Mouse (Mus musculus): ENCODE measurements around the gene Trat1.

The Trat1 gene

DNA sequence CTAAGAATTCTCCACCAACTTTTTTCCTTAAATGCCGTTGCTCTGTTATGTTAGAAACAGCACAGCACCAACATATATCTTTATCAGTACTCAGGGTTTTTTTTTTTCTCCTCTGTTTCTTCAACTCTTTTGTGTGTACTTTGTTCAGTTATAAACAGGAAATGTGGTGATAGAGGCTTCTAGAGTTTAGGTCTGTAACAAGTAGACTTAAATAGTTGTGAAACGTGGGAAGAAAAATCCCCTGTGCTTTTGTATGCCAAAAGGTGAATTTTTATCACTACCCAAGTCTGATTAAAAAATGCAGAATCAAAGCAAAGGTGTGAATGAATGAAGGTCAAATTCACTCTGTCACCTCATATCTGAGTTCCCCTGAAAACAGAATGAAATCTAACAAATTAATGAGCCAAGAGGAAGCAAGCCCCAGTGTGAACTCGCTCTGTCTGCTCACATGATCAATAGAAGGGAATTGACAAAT, at the start of gene Trat1:
Trat1 (minus strand) TSS at position 51 of the 475 bp plus-strand sequence.
- in situ Hi-C loops (cut with MboI, MseI) = loop anchor here in 1 of 2 experiments (25.0 kb wide), 1 partner anchor 1965 kb away; no protein-coding TSS in a partner anchor

DNA sequence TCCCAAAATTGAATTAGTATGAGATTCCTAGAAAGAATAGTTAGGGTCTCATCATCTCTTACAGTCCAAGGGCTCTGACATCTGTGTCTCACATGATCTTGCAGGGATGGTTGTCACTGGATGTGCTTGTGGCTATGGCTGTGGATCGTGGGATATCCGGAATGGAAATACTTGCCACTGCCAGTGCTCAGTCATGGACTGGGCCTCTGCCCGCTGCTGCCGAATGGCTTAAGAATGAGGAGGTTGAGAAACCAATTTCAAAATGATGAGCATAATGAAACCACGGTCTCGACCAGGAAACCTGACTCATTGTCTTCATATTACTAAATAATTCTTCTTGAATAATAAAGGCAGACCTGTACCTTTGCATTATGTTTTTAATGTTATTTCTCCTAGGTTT, 46.7 kb upstream of the Trat1 start:
- in situ Hi-C loops (cut with MboI, MseI) = loop anchor here in 1 of 2 experiments (5.0 to 10.0 kb wide), 2 partner anchors 76 to 1714 kb away; no protein-coding TSS in a partner anchor

DNA sequence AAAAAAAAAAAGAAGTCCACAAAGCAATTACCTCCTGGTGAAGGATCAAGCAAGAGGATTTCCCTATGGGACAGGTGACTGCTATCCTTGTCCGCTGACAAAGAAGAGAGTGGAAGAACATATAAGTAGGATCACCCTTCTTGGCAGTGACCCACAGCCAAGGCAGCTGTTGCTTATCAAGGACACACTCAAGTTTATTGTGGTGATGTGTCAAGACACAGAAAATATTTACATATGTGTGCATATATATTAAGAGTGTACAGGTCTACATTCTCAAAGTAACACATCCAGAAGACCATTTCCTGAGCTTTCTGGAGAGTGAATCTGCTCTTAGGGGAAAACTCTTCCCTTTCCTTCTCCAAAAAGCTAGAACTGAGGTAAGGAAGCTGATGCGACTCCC, 44.9 kb upstream of the Trat1 start, which contains the start of gene Retnlb:
Retnlb (plus strand) TSS at position 162 of the 400 bp plus-strand sequence.
- in situ Hi-C loops (cut with MboI, MseI) = loop anchor here in 1 of 2 experiments (5.0 to 10.0 kb wide), 2 partner anchors 74 to 1712 kb away; no protein-coding TSS in a partner anchor

DNA sequence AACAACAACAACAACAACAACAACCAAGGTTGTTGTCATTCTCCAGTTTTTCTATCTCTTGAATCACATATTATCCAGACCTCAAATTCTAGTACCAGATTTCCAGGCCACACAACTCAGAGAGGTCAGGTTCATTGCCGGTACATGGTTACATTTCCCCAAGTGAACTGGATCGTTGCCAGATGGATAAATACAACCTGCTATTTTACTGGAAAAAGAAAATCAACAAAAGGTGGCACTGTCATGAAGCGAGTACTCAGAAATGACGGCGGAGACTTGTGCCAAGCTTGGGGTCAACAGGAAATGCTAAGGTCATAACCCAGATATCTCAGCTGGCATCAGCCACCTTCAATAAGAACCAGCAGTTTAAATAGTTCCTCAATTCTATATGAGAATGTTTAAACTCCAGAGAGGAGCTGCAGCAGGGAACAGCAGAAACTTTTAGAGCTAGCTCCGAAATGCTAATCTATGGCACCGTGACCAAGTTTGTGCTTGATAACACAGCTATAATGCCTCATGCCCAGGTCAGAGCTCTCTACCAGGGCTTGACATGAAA, 40.1 kb upstream of the Trat1 start:
- in situ Hi-C loops (cut with MboI, MseI) = loop anchor here in 1 of 2 experiments (10.0 kb wide), 1 partner anchor 1707 kb away; no protein-coding TSS in a partner anchor

DNA sequence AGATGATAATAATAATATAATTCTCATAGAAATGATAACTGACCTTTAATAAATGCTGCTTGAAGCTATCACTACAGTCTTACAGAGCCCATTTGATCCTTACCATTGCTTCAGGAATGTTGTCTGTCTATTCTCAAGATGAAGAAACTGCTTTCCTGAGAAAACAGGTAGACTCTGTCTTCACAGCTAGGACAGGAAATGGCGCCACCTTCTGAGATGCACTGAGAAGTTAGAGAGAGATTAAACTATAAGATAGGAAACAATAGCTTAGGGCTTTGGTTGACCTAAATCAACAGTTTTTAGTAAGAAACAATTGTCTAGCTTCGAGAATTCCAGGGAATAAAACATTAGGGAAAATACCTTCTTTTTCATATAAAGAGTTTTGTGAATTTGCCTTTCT, 37.6 kb upstream of the Trat1 start:
- in situ Hi-C loops (cut with MboI, MseI) = loop anchor here in 1 of 2 experiments (5.0 kb wide), 1 partner anchor 42 kb away; no protein-coding TSS in a partner anchor

DNA sequence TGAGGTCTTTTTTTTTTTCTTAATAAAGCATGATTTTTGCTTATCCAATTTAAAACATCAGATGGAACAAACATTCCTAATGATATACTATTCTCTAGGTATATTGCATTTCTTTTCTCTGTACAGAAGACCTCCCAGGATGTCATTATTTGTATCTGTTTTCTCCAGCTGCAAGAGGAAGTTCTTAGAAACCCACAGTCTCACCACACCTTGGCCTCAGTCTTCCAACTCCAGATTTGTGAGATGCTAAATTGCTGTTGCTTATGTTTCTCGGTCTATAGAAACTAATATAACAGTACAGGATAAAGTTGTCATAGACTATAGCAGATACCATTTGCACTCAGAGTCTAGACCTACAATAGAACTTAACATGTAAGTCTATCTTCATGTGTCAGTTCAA, 34.7 kb upstream of the Trat1 start:
- in situ Hi-C loops (cut with MboI, MseI) = loop anchor here in 1 of 2 experiments (5.0 kb wide), 1 partner anchor 39 kb away; no protein-coding TSS in a partner anchor

DNA sequence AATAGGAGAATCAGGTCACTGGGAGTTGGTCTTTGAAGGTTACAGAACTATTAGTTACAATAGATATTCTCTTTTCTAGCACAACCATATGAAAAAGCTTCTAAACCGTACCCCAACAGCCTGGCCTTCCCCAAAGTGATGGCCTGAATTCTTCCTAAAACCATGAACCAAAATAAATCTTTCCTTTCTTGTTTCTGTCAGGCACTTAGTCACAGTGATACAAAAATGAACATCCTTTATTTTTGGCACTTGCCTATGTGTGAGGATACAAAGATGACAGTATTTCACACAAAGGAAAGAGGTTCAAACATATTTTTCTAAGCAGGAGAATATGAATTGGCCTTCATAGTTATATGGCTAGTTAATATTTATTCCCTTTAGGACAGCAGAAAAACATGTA, 33.6 kb upstream of the Trat1 start:
- in situ Hi-C loops (cut with MboI, MseI) = loop anchor here in 1 of 2 experiments (5.0 kb wide), 1 partner anchor 38 kb away; no protein-coding TSS in a partner anchor

DNA sequence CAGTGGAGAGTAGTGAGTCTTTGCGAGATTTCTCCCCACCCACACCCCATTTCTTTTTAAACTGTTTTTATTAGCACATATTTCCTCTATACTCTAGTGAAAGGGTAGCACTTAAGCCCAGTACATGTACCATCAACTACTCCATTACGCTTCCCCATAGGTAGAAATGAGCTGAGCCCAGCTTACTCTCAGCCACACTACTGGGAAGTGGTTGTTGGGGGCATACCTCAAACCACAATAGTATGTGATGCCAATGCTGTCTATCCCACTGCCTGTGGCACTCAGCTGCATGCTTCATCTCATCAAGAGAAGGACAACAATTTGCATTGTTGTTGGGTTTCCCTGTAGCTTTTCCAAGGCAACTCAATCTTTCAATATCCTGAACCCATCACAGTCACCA, 29.1 kb upstream of the Trat1 start:
- in situ Hi-C loops (cut with MboI, MseI) = no loop called here

DNA sequence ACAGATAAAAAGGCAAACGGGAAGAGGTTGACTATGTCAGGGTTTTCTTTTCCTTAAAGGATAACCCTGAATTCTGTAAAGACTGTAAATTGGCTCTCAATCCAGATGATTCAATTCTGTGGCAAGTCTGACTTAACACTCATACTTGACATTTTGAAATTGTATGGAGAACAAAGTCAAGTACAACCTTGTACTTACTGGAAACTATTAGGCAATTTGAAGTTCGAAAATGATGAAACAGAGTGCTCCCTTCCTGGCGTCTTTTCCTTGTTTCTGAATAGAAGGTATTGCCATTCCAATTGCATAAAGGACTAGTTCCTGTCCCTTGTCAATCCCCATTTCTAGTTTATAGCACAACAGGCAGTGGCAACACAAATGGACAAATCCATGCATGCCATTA, 27.6 kb upstream of the Trat1 start:
- in situ Hi-C loops (cut with MboI, MseI) = loop anchor here in 1 of 2 experiments (25.0 kb wide), 1 partner anchor 988 kb away; no protein-coding TSS in a partner anchor

DNA sequence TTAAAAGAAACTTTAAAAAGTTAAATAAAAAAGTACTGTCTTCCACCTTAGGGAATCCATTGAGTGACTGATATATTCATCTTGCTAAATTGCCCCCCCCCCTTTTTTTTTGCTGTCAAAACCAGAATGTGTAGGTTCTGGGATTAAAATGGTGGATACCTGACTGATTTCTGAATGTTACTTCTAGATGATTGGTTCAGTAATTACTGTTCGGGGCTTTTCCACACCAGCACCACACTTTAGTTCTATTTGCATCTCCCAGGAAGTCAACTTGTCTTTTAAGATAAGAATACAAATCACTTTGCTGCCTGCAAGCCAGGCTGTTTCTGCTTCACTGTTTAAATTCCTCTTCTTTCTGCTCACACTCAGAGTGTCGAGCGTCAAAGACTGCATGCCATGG, 26.5 kb upstream of the Trat1 start:
- in situ Hi-C loops (cut with MboI, MseI) = loop anchor here in 1 of 2 experiments (25.0 kb wide), 1 partner anchor 989 kb away; no protein-coding TSS in a partner anchor

DNA sequence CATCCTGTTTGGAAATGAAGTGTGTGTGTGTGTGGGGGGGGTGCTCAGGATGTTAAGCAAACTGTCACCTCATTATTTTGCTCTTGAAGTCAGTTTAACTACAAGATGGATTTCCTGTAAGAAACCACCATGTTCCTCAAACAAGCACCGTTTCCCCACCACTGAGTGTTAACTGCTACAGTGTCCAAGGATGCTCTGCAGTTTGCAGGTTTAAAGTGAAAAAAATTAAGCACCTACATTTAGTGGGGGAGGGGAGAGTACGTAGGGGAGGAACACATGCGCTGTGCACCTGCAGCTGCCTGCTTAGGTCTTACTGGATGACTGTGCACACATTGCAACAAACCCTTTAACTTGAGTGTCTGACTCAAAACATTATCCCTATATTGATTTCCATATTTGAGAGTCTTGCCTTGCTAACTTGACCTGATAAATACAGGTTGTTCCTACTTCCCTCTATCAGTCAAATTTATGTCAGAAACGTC, 16.9 kb upstream of the Trat1 start:
- in situ Hi-C loops (cut with MboI, MseI) = loop anchor here in 1 of 2 experiments (10.0 to 25.0 kb wide), 2 partner anchors 726 to 999 kb away; no protein-coding TSS in a partner anchor

DNA sequence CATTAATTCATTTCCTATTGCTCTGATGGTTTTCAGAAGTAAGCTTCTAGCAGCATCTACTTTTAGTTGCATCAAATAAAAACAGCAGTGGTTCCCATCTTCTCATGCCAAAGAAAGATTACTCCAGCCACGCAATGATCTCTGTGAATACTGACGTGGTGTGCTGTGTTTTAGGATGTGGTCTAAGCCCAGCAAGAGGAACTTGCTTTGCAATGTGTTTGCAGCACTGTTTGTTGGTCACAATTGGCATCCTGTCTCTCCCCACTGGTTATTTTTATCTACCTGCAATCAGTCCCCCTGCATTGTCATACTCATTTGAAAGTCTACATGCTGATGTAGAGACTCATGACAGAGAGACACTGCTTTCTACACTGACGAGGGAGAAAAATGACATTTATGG, 14.4 kb upstream of the Trat1 start:
- in situ Hi-C loops (cut with MboI, MseI) = loop anchor here in 1 of 2 experiments (10.0 to 25.0 kb wide), 2 partner anchors 729 to 1001 kb away; no protein-coding TSS in a partner anchor

DNA sequence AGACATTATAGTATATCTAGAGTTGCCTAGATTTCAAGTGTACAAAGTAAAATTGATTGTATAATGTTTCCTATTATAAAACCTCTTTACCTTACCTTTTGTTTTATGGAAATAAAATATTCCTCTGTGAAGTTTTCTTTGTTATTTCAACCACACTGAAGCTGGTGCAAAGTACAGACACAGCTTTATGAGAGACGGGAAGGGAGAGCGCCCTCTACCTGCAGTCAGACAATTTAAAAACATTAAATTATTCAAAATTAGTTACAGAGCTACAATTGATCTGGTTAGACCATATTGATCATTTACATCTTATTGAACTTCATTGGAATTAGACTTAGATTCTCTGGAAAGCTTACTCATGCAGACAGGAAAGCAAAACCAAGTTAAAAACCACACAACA, 5.4 kb upstream of the Trat1 start:
- in situ Hi-C loops (cut with MboI, MseI) = loop anchor here in 1 of 2 experiments (25.0 kb wide), 1 partner anchor 1010 kb away; no protein-coding TSS in a partner anchor

DNA sequence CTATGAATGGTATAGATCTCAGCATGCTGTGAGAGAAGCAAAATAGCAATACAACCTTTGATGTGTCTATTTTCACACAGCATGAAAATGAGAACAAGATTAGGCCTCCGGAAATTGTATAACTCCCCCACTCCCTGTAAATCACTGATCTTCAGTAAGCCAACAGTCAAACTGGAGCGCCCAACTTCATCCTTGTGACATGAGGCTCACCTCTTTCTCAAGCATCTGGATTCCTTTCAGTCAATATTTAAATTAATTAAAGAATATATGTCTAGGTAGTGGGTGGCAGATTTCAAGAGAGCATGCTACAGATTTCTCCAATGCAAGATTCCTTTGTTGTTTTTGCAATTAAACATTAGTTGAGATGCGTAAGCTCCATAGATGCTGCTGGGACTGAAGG, 2.6 kb downstream of the Trat1 start:
- in situ Hi-C loops (cut with MboI, MseI) = loop anchor here (5.0 to 25.0 kb wide), 3 partner anchors 38 to 1968 kb away; no protein-coding TSS in a partner anchor

DNA sequence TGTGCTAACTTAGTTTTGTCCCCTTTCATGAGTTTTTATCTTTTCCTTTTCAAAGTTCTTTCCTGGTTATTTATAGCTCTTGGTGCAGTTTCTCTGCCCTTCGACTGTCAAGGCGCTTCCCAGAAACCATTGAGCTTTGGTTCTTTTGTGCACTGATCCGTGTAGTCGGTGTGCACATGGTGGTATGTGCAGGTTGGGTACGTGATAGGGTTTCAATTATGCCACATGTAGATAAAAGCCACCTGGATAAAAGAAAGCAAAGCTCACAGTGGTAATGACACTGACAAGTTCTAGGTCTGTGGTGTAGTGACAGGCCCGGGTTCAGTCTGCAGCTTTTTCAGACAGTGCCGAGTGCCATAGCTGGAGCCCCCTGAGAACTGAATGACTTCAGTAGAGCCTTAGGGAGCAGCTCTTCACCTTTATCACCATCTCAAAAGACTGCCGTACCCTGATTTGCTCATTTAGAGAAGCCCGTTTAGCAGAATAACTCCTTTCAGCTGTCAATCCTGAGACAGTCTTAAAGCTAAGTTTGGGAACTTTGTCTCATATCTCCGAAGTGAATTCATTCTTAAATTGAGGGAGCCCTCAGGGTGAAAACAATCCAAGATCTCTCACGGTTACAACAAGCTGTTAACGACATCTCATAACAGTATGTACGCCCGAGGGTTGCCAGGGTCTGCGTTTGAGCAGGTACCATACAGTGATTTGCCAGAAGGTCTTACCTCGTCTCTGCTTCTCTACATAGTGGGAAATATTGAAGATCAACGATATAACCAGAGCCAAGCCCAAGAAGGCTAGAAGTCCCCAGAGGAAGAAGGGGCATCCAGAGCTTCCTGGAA, 11.0 kb downstream of the Trat1 start:
- in situ Hi-C loops (cut with MboI, MseI) = loop anchor here in 1 of 2 experiments (25.0 kb wide), 1 partner anchor 1976 kb away; no protein-coding TSS in a partner anchor

DNA sequence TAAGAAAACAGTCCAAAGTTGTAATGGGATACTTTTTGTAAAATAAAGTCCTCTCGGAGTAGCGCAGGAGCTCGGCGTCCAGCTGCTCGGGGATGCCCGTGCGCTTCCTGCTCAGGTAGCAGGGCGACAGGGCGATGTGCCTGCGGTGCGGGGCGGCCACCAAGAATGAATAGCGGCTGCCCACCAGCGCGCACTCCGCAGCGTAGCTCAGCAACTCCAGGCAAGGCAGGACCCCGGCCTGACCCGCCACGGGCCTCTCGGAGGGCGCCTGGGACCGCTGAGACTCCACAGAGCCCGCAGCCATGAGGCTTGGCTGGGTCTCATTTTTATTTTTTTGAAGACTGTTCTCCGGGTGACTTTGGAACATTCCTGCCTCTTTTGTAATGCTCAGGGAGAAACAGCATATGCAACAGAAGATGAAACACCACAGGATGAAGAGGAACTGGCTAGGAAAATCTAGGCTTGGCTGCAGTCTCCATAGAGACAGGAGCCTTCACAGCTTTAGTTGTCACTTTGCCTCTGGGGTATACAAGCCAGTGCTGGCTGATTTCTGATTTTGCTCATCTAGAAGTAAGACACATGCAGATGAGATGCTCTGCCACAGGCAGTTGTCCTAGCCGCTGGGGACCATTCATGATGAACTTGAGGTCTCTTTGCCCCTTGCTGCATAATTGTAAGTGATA, 21.5 kb downstream of the Trat1 start:
- in situ Hi-C loops (cut with MboI, MseI) = loop anchor here in 1 of 2 experiments (25.0 kb wide), 1 partner anchor 1987 kb away; no protein-coding TSS in a partner anchor

DNA sequence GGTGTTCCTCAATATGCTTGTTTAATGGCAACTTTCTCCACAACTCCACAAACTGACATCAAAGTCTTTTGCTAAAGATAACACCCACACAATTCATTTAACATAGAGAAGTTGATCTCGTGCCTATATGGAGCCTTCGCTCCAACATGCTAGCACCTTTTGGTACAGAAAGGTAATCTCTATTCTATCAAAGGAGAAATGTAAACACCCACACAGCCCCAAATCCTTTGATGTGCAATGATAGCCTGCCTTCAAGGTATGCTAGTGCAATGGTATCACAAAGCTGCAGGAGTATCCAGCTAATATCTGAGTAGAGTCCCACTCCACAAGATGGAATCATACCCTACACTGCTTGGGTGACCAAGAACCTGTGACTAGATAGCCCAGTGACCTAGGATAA, 26.4 kb downstream of the Trat1 start:
- in situ Hi-C loops (cut with MboI, MseI) = no loop called here

DNA sequence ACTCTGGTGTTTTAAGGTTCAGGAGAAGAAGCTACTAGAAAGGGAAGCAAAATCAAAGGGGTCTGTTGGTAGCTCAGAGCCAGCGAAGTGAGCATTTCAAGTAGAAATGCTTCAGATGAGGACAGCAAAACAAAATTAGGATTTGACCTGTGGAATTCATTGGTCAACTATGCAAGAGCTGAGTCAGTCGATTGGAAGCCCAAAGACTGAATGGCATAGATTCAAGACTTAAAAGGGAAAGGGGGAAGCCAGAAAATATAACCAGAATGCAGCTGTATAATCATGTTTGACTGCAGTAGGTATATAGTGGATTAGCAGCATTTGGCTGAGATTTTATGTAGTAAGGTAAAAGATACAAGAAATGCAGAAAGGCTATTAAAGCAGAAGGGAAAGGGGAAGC, 26.8 kb downstream of the Trat1 start:
- in situ Hi-C loops (cut with MboI, MseI) = no loop called here

DNA sequence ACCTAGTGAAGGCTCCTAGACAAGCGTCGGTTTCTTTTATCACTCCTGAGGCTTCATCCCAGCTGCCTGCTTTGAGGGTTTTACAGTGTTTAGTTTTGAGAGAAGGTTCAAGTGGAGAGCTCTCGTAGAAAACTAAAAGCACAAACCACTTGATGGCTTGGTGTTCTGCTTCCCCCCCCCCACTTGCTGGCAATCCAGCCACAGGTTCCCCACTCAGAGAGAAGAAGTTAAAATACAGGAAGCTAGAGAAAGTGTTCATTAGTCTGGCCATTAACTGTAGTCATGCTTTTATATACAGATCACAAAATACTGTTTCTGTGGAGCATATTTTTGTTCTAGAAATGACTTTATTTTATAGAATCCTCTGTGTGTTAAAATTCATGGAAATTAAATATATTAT, 30.3 kb downstream of the Trat1 start:
- in situ Hi-C loops (cut with MboI, MseI) = loop anchor here in 1 of 2 experiments (5.0 kb wide), 1 partner anchor 76 kb away; the partner anchor contains the start of gene Retnlb

DNA sequence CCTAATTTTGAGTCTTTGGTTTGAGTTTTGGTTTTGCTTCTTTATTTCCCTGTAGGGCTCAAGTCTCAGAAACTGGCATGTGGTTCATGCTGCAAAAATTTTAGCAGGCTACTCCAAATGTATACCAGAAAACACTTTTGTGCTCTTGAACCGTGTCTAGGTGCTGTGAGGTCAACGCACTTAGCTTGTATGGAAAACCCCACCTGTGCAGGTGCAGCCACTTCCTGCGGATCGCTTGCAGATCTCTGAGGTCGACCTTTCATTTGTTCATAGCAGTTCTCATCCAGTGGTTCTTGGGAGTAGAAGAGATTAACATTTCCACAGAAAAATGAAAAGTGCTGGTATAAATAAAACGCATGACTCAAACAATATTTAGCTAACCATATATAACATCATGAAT, 31.8 kb downstream of the Trat1 start:
- in situ Hi-C loops (cut with MboI, MseI) = loop anchor here in 1 of 2 experiments (5.0 kb wide), 1 partner anchor 77 kb away; the partner anchor contains the start of gene Retnlb

DNA sequence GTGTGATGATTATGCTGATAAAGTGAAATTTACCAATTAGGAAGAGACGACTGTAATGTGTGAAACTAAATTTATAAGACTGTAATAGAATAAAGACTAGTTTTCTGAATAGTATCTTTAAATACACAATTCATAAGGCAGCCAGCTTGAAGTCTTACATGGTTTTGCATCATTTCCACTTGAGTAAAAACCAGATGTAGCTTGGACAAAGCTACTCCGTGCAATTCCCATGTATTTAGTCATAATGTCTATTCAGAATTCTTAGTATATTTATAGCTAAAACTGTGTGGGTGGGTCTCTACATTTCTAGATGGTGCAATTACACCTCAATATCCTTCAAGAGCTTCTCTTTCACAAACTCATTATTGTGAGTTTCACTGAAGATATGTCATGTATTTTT, 33.4 kb downstream of the Trat1 start:
- in situ Hi-C loops (cut with MboI, MseI) = no loop called here

All from T-helper 17 cell (primary cell).